Mouse (Mus musculus) hindbrain, postnatal 0 days (tissue): ENCODE measurements around the gene Trpc5. TPM values are rescaled to one million over a fixed set of nuclear protein-coding genes. Genes with fewer than 3 reads are reported as not detected.

Source experiments
- ATAC-seq: fragments of 200-750 bp; cut with Nextera tagmentation; 2 replicates; pipeline ENCODE4 v1.8.0; 2017; ENCODE audit warnings: mild to moderate bottlenecking, moderate TSS enrichment, moderate library complexity
- DNase-seq: peaks from one replicate; pipeline ENCODE4 v3.0.0-alpha.2; 2015; ENCODE audit warnings: low spot score
- H3K27ac ChIP-seq: fragments of 300-500 bp; sonication (generic); 2 replicates; pipeline ENCODE4 v1.5.1; 2014; ENCODE audit warnings: mild to moderate bottlenecking
- H3K27me3 ChIP-seq: fragments of 300-500 bp; sonication (generic); 2 replicates; pipeline ENCODE4 v1.6.1; 2014; ENCODE audit warnings: low read length, mixed read lengths; ENCODE audit not compliant: insufficient read depth
- H3K36me3 ChIP-seq: fragments of 300-500 bp; sonication (generic); 2 replicates; pipeline ENCODE4 v1.6.1; 2014; ENCODE audit warnings: low read length, mixed read lengths; ENCODE audit not compliant: insufficient read depth
- H3K4me1 ChIP-seq: fragments of 300-500 bp; sonication (generic); 2 replicates; pipeline ENCODE4 v1.6.1; 2014; ENCODE audit warnings: antibody characterized with exemption, low read length, mixed read lengths; ENCODE audit not compliant: insufficient read depth
- H3K4me2 ChIP-seq: fragments of 300-500 bp; sonication (generic); 2 replicates; pipeline ENCODE4 v1.6.1; 2014; ENCODE audit warnings: low read depth, mild to moderate bottlenecking, low read length, moderate library complexity, mixed read lengths
- H3K4me3 ChIP-seq: fragments of 300-500 bp; sonication (generic); 2 replicates; pipeline ENCODE4 v1.5.1; 2014; ENCODE audit warnings: low read length
- H3K9ac ChIP-seq: fragments of 300-500 bp; sonication (generic); replicated peaks from 2 replicates; pipeline ENCODE4 v1.6.1; 2014; ENCODE audit warnings: mild to moderate bottlenecking, low read length, moderate library complexity, mixed read lengths
- H3K9me3 ChIP-seq: fragments of 300-500 bp; sonication (generic); 2 replicates; pipeline ENCODE4 v1.6.1; 2016; ENCODE audit warnings: low read length, mixed read lengths
- CTCF ChIP-seq: IDR thresholded peaks from 2 replicates; pipeline ENCODE4 v1.5.1; 2016; ENCODE audit warnings: antibody characterized with exemption, control low read depth, low read depth
- WGBS: fragments of 180-500 bp; shearing (Covaris S2); extraction: QIAGEN DNeasy Blood & Tissue Kit; methylation state at CpG from one replicate; pipeline ENCODE4 v1.1.7; 2014; 5-methylcytosine and 5-hydroxymethylcytosine counted together
- polyA plus RNA-seq: library from polyadenylated mRNA; unstranded; fragments of >200 nt; fragmentation: Nextera tagmentation; extraction: Ambion mirVana; gene quantifications from 2 replicates; pipeline ENCODE4 v1.2.1, GENCODE M21; 2015
- total RNA-seq: library from RNA; depleted of rRNA; stranded (reverse); fragments of >200 nt; gene quantifications from 2 replicates; pipeline ENCODE4 v1.2.3, GENCODE M21; 2014

The Trpc5 gene
- total and polyA plus RNA-seq, 2 experiments from 2014 or later = 3.5 to 15.0 TPM

DNA sequence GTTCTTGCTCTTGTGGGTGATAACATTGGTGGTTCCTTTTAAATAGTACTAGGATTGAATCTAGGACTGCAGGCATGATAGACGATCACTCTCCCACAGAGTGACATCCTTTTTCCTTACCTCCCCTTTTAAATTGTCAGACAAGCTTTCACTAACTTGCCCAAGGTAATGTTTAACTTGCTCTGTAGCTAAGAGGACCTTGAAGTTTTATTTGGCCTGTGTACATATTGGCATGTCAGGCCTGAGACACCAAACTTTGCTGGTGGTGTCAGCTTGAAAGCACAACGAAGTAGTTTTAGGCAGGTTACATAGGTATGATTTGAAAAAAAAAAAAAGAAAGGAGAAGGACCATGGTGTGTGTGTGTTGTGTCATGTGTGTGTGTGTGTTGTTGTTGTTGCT, 35.8 kb downstream of the Trpc5 start:
- TF ChIP-seq CTCF = no peak
- no peaks in the 10 kb centered on the region for H3K4me1 ChIP-seq
- H3K27me3 ChIP-seq = no peaks in the 10 kb centered on the region
- ATAC-seq (no peak), DNase-seq (no peak)
- H3K4me3 ChIP-seq = no peak overlapping the region
- whole genome bisulfite sequencing = 75% methylated on average over 2 of the region's 2 CpGs
- no peak overlapping the region for H3K9ac ChIP-seq
- H3K36me3 ChIP-seq = no peaks in the 10 kb centered on the region
- H3K4me2 ChIP-seq = no peak overlapping the region
- H3K27ac ChIP-seq = no peak overlapping the region
- no peaks in the 10 kb centered on the region for H3K9me3 ChIP-seq

GRCm38 (mm10) chrX:144645394-144645793, 42.6 kb downstream of the Trpc5 start:
- Histone ChIP-seq H3K4me3 (no peak overlapping the region), H3K27ac (no peak overlapping the region), H3K27me3 (no peaks in the 10 kb centered on the region), H3K4me1 (no peaks in the 10 kb centered on the region), H3K9me3 (no peaks in the 10 kb centered on the region), H3K4me2 (no peak overlapping the region), H3K9ac (no peak overlapping the region), H3K36me3 (no peaks in the 10 kb centered on the region)
- DNase-seq = no peak
- no peak for TF ChIP-seq CTCF
- ATAC-seq = no peak
- 48% methylated on average over 1 of the region's 1 CpGs for WGBS

DNA sequence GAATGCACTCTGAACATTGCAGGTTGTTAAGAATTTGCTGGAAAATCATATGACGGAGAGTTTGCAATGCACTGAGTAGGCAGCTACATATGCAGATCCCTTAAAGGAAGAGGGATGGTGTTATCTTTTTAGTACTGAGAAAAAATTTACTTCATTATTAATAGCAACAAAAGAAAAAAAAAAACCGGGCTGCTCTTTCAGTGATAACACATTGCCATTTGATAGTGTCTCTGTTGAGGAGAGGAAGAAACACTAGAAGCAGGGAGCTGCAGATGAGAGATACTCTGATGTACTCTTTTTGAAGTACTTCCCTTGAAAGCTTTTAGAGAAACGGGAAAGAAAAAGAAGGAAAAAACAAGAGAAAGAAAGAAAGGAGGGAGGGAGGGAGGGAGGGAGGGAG, 43.2 kb downstream of the Trpc5 start:
- H3K27me3 ChIP-seq = no peaks in the 10 kb centered on the region
- no peaks in the 10 kb centered on the region for H3K4me1 ChIP-seq
- H3K4me3 ChIP-seq = no peak overlapping the region
- no peak for TF ChIP-seq CTCF
- ATAC-seq = no peak
- H3K27ac ChIP-seq = no peak overlapping the region
- no peak for DNase-seq
- H3K9me3 ChIP-seq = no peaks in the 10 kb centered on the region
- H3K36me3 ChIP-seq = no peaks in the 10 kb centered on the region
- WGBS = 83% methylated on average over 2 of the region's 3 CpGs
- no peak overlapping the region for H3K4me2 ChIP-seq
- H3K9ac ChIP-seq = no peak overlapping the region

- no peak for TF ChIP-seq CTCF
- no peak for DNase-seq
- Histone ChIP-seq H3K9ac (no peak overlapping the region), H3K4me3 (no peak overlapping the region), H3K4me2 (no peak overlapping the region), H3K4me1 (no peaks in the 10 kb centered on the region), H3K27ac (no peak overlapping the region), H3K36me3 (no peaks in the 10 kb centered on the region), H3K9me3 (no peaks in the 10 kb centered on the region), H3K27me3 (no peaks in the 10 kb centered on the region)
- WGBS = 69% methylated on average over 4 of the region's 4 CpGs
- ATAC-seq = no peak
Observed at GRCm38 (mm10) chrX:144612753-144613152, 75.2 kb downstream of the Trpc5 start.

- DNase-seq (peak; percentile 2), ATAC-seq (no peak)
- Histone ChIP-seq H3K4me2 (no peak overlapping the region), H3K4me1 (no peaks in the 10 kb centered on the region), H3K9me3 (no peaks in the 10 kb centered on the region), H3K4me3 (no peak overlapping the region), H3K27ac (no peak overlapping the region), H3K9ac (no peak overlapping the region), H3K36me3 (no peaks in the 10 kb centered on the region), H3K27me3 (no peaks in the 10 kb centered on the region)
- no peak for TF ChIP-seq CTCF
- 43% methylated on average over 1 of the region's 1 CpGs for WGBS
Observed at GRCm38 (mm10) chrX:144536431-144536830, 151.5 kb downstream of the Trpc5 start.

GRCm38 (mm10) chrX:144526042-144526441, 161.9 kb downstream of the Trpc5 start:
- Histone ChIP-seq H3K36me3 (no peaks in the 10 kb centered on the region), H3K27ac (no peak overlapping the region), H3K4me3 (no peak overlapping the region), H3K4me1 (no peaks in the 10 kb centered on the region), H3K4me2 (no peak overlapping the region), H3K27me3 (no peaks in the 10 kb centered on the region), H3K9me3 (no peaks in the 10 kb centered on the region), H3K9ac (no peak overlapping the region)
- no peak for TF ChIP-seq CTCF
- ATAC-seq = no peak
- WGBS = 80% methylated on average over 7 of the region's 7 CpGs
- DNase-seq = no peak

DNA sequence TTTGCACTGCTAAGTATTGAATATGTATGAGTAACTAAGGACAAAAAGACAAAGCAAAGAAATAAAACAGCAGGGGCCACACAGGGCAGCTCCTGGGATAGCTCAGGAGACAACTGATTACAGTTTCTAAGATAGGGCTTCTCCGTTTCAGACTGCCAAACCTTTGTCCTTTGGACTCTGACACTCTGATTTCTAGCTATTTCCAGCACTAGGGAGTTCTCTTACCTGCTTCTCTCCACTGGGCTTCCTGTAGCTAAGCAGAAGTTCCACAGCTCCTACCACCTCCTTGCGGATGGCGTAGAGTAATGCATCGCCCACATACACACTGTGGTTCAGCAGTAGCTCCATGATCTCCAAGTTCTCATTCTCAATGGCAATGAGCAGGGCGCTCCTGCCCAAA, 164.7 kb downstream of the Trpc5 start:
- Histone ChIP-seq H3K9me3 (no peaks in the 10 kb centered on the region), H3K4me2 (no peak overlapping the region), H3K4me3 (no peak overlapping the region), H3K27ac (no peak overlapping the region), H3K9ac (no peak overlapping the region), H3K27me3 (no peaks in the 10 kb centered on the region), H3K4me1 (no peaks in the 10 kb centered on the region), H3K36me3 (no peaks in the 10 kb centered on the region)
- no peak for TF ChIP-seq CTCF
- ATAC-seq = no peak
- 87% methylated on average over 5 of the region's 5 CpGs for WGBS
- DNase-seq = no peak
